Mouse (Mus musculus): ENCODE data around the gene Ercc4. TPM values are rescaled to one million over a fixed set of nuclear protein-coding genes. Genes with fewer than 3 reads are reported as not detected.

The Ercc4 gene
- polyA plus RNA-seq, 1 experiment from 2014 or later = 8.2 TPM

Other genes with a start within 250 kb of the Ercc4 start
- gene Mrtfb, start 146.8 kb downstream of the Ercc4 start, polyA plus RNA-seq (2016; fragmentation: Nextera tagmentation; extraction: Ambion mirVana) = 5.5 and 5.7 TPM in 2 replicates